Mouse (Mus musculus): ENCODE data around the gene Sipa1l3.

- no peak for TF ChIP-seq POU5F1 (IDR thresholded peaks at IDR 0.05; ENCODE audit: borderline replicate concordance, low read length)
- TF ChIP-seq CTCF (conservative IDR thresholded peaks at IDR 0.05; ENCODE audit: low read length): no peak
These were observed 1.3 kb downstream of the Sipa1l3 start for GRCm38 (mm10) chr7:29517178-29517577.

All from E14TG2a.4 (cell line).